Mouse (Mus musculus) heart, adult 2 months (tissue): Measurements from ENCODE around the gene Rab11a.
"Not testable (repeated sequence)": the region's sequence is repeated elsewhere in the genome, so short reads cannot be mapped to it uniquely, and the experiment has no call there.

Experiments
- CTCF ChIP-seq: fragments of 200-600 bp; IDR thresholded peaks from 2 replicates; pipeline ENCODE4 v1.8.1; 2022; ENCODE audit warnings: antibody characterized with exemption, mild to moderate bottlenecking, moderate library complexity
- POLR2A ChIP-seq: fragments of 200-500 bp; IDR thresholded peaks from 2 replicates; pipeline ENCODE4 v1.6.1; 2011; ENCODE audit warnings: mild to moderate bottlenecking, low read depth, low read length, control low read depth; ENCODE audit not compliant: insufficient read depth

DNA sequence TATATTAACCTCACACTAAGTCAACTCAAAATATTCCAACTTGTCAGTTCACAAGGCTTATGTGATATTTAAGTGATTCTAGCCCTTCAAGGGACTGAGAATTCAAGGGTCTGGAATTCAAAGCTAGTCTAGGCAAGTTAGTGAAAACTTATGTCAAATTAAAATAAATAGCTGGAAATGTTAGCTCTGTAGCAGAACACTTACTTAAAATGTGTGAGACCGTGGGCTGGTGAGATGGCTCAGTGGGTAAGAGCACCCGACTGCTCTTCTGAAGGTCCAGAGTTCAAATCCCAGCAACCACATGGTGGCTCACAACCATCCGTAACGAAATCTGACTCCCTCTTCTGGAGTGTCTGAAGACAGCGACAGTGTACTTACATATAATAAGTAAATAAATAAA lies 27.3 kb downstream of the Rab11a start:
- not testable (repeated sequence) for TF ChIP-seq POLR2A, CTCF
